Mouse (Mus musculus) B cell, adult 67 days (primary cell): ENCODE measurements around the gene Soat1. TPM values are rescaled to one million over a fixed set of nuclear protein-coding genes. Genes with fewer than 3 reads are reported as not detected.

Experiments
- total RNA-seq, 2 experiments: library from RNA; stranded (reverse); gene quantifications; 4 replicates each; pipeline ENCODE4 v1.2.4; 2023

Gene Soat1
- total RNA-seq, result 10 to 100 TPM; 81.4 to 87.0 TPM

GRCm38 (mm10) chr1:156473961-156474503, at the start of gene Soat1:
TSS of gene Soat1 (minus strand) at chr1:156474331.

GRCm38 (mm10) chr1:156523842-156524241, 49.7 kb upstream of the Soat1 start, which contains the start of gene Gm10031:
TSS of gene Gm10031 (plus strand) at chr1:156524012.

GRCm38 (mm10) chr1:156420671-156421297, 53.3 kb downstream of the Soat1 start, which contains the start of gene Axdnd1:
TSS of gene Axdnd1 (minus strand) at chr1:156421159.

Other genes with a start within 250 kb of the Soat1 start
- gene Tdrd5, start 170.7 kb downstream of the Soat1 start, total RNA-seq, result not detected
- not detected for gene Nphs2, start 163.6 kb downstream of the Soat1 start, total RNA-seq
- 1,000 to 10,000 TPM; 1,169 to 1,204 TPM for gene Gm2000, start 108.3 kb downstream of the Soat1 start, total RNA-seq
- under 1 TPM in 1 of 2 experiments, not detected in 1; 0.96 TPM for gene Axdnd1, start 53.2 kb downstream of the Soat1 start, total RNA-seq
- gene Gm10031, start 49.7 kb upstream of the Soat1 start, total RNA-seq, result 10 to 100 TPM; 29.7 to 42.8 TPM
- 10 to 100 TPM; 57.2 to 64.7 TPM for gene Abl2, start 84.5 kb upstream of the Soat1 start, total RNA-seq
- 10 to 100 TPM; 43.8 to 60.2 TPM for gene Tor3a, start 200.0 kb upstream of the Soat1 start, total RNA-seq
- 10 to 100 TPM; 24.6 to 26.6 TPM for gene Fam20b, start 244.8 kb upstream of the Soat1 start, total RNA-seq